Mouse (Mus musculus): Measurements from ENCODE around the gene Aldh4a1. TPM values are rescaled to one million over a fixed set of nuclear protein-coding genes. Genes with fewer than 3 reads are reported as not detected.
A peak's percentile ranks its signal among the peaks of the same experiment; 100 is the strongest.

The Aldh4a1 gene
- total and polyA plus RNA-seq, 2 experiments from 2014 or later: 25.2 to 30.0 TPM

GRCm38 (mm10) chr4:139587370-139587769 lies 35.3 kb upstream of the Aldh4a1 start:
- WGBS: 75% methylated on average over 4 of the region's 4 CpGs
- no peaks in the 10 kb centered on the region for H3K4me1 ChIP-seq (ENCODE audit: insufficient read depth, low read length)

GRCm38 (mm10) chr4:139587773-139588172 lies 34.9 kb upstream of the Aldh4a1 start:
- no peak for DNase-seq (ENCODE audit: low spot score)

More at GRCm38 (mm10) chr4:139587370-139587769, 35.3 kb upstream of the Aldh4a1 start:
- no peaks in the 10 kb centered on the region for H3K36me3 ChIP-seq (ENCODE audit: insufficient read depth, low read length)
- H3K9ac ChIP-seq (replicated peaks; ENCODE audit: low read length, poor library complexity, severe bottlenecking): no peak overlapping the region
- no peak overlapping the region for H3K27ac ChIP-seq (ENCODE audit: low read depth, low read length)
- no peak for ATAC-seq (ENCODE audit: low FRiP score)
- H3K4me2 ChIP-seq (ENCODE audit: low read depth, low read length, poor library complexity, severe bottlenecking): no peak overlapping the region
- H3K4me3 ChIP-seq (ENCODE audit: low read depth, low read length): no peak overlapping the region
- no peaks in the 10 kb centered on the region for H3K27me3 ChIP-seq (ENCODE audit: insufficient read depth, low read length)
- no peak for TF ChIP-seq CTCF (IDR thresholded peaks at IDR 0.05)
- no peaks in the 10 kb centered on the region for H3K9me3 ChIP-seq (ENCODE audit: low read length)
- no peak for DNase-seq (ENCODE audit: low spot score)

GRCm38 (mm10) chr4:139589351-139590027 lies 33.2 kb upstream of the Aldh4a1 start:
- Histone ChIP-seq H3K27ac (ENCODE audit: low read depth, low read length) (no peak overlapping the region), H3K36me3 (ENCODE audit: insufficient read depth, low read length) (no peaks in the 10 kb centered on the region), H3K27me3 (ENCODE audit: insufficient read depth, low read length) (no peaks in the 10 kb centered on the region), H3K9me3 (ENCODE audit: low read length) (no peaks in the 10 kb centered on the region), H3K4me3 (ENCODE audit: low read depth, low read length) (no peak overlapping the region), H3K4me2 (ENCODE audit: low read depth, low read length, poor library complexity, severe bottlenecking) (no peak overlapping the region), H3K4me1 (ENCODE audit: insufficient read depth, low read length) (no peaks in the 10 kb centered on the region), H3K9ac (replicated peaks; ENCODE audit: low read length, poor library complexity, severe bottlenecking) (no peak overlapping the region)
- 35% methylated on average over 5 of the region's 5 CpGs for WGBS
- TF ChIP-seq CTCF (IDR thresholded peaks at IDR 0.05): no peak
- no peak for ATAC-seq (ENCODE audit: low FRiP score)
- DNase-seq (ENCODE audit: low spot score): no peak

More at GRCm38 (mm10) chr4:139587773-139588172, 34.9 kb upstream of the Aldh4a1 start:
- Histone ChIP-seq H3K4me1 (ENCODE audit: insufficient read depth, low read length) (no peaks in the 10 kb centered on the region), H3K4me3 (ENCODE audit: low read depth, low read length) (no peak overlapping the region), H3K9me3 (ENCODE audit: low read length) (no peaks in the 10 kb centered on the region), H3K27me3 (ENCODE audit: insufficient read depth, low read length) (no peaks in the 10 kb centered on the region), H3K27ac (ENCODE audit: low read depth, low read length) (no peak overlapping the region), H3K4me2 (ENCODE audit: low read depth, low read length, poor library complexity, severe bottlenecking) (no peak overlapping the region), H3K36me3 (ENCODE audit: insufficient read depth, low read length) (no peaks in the 10 kb centered on the region), H3K9ac (replicated peaks; ENCODE audit: low read length, poor library complexity, severe bottlenecking) (no peak overlapping the region)
- TF ChIP-seq CTCF (IDR thresholded peaks at IDR 0.05): no peak
- WGBS: 83% methylated on average over 4 of the region's 4 CpGs
- no peak for ATAC-seq (ENCODE audit: low FRiP score)

- 53% methylated on average over 4 of the region's 4 CpGs for WGBS
- H3K4me3 ChIP-seq (ENCODE audit: low read depth, low read length): no peak overlapping the region
- DNase-seq (ENCODE audit: low spot score) (peak; percentile 70), ATAC-seq (ENCODE audit: low FRiP score) (no peak)
- H3K4me1 ChIP-seq (ENCODE audit: insufficient read depth, low read length): peaks cover 1% of the 10 kb centered on the region; the same call in 1 of the 2 replicates
- no peak overlapping the region for H3K4me2 ChIP-seq (ENCODE audit: low read depth, low read length, poor library complexity, severe bottlenecking)
- TF ChIP-seq CTCF (IDR thresholded peaks at IDR 0.05): no peak
- no peaks in the 10 kb centered on the region for H3K27me3 ChIP-seq (ENCODE audit: insufficient read depth, low read length)
- H3K36me3 ChIP-seq (ENCODE audit: insufficient read depth, low read length): no peaks in the 10 kb centered on the region
- no peak overlapping the region for H3K9ac ChIP-seq (replicated peaks; ENCODE audit: low read length, poor library complexity, severe bottlenecking)
- no peak overlapping the region for H3K27ac ChIP-seq (ENCODE audit: low read depth, low read length)
- no peaks in the 10 kb centered on the region for H3K9me3 ChIP-seq (ENCODE audit: low read length)
Observed at GRCm38 (mm10) chr4:139590446-139590845, 32.2 kb upstream of the Aldh4a1 start.

GRCm38 (mm10) chr4:139592895-139593294 lies 29.8 kb upstream of the Aldh4a1 start:
- Histone ChIP-seq H3K27ac (ENCODE audit: low read depth, low read length) (no peak overlapping the region), H3K36me3 (ENCODE audit: insufficient read depth, low read length) (no peaks in the 10 kb centered on the region), H3K4me3 (ENCODE audit: low read depth, low read length) (no peak overlapping the region), H3K4me2 (ENCODE audit: low read depth, low read length, poor library complexity, severe bottlenecking) (no peak overlapping the region), H3K27me3 (ENCODE audit: insufficient read depth, low read length) (no peaks in the 10 kb centered on the region), H3K4me1 (ENCODE audit: insufficient read depth, low read length) (peaks cover 19% of the 10 kb centered on the region), H3K9me3 (ENCODE audit: low read length) (no peaks in the 10 kb centered on the region), H3K9ac (replicated peaks; ENCODE audit: low read length, poor library complexity, severe bottlenecking) (no peak overlapping the region)
- no peak for TF ChIP-seq CTCF (IDR thresholded peaks at IDR 0.05)
- ATAC-seq (ENCODE audit: low FRiP score) (no peak), DNase-seq (ENCODE audit: low spot score) (no peak)
- 78% methylated on average over 7 of the region's 7 CpGs for WGBS

- H3K27ac ChIP-seq (ENCODE audit: low read depth, low read length): no peak overlapping the region
- H3K4me2 ChIP-seq (ENCODE audit: low read depth, low read length, poor library complexity, severe bottlenecking): no peak overlapping the region
- no peaks in the 10 kb centered on the region for H3K27me3 ChIP-seq (ENCODE audit: insufficient read depth, low read length)
- H3K36me3 ChIP-seq (ENCODE audit: insufficient read depth, low read length): no peaks in the 10 kb centered on the region
- no peak overlapping the region for H3K9ac ChIP-seq (replicated peaks; ENCODE audit: low read length, poor library complexity, severe bottlenecking)
- DNase-seq (ENCODE audit: low spot score): no peak
- 82% methylated on average over 6 of the region's 6 CpGs for WGBS
- H3K9me3 ChIP-seq (ENCODE audit: low read length): no peaks in the 10 kb centered on the region
- no peak for TF ChIP-seq CTCF (IDR thresholded peaks at IDR 0.05)
- ATAC-seq (ENCODE audit: low FRiP score): no peak
- H3K4me3 ChIP-seq (ENCODE audit: low read depth, low read length): no peak overlapping the region
- H3K4me1 ChIP-seq (ENCODE audit: insufficient read depth, low read length): peaks cover 24% of the 10 kb centered on the region
Observed at GRCm38 (mm10) chr4:139593383-139593782, 29.3 kb upstream of the Aldh4a1 start.

All from midbrain, postnatal 0 days (tissue).